Mouse (Mus musculus): ENCODE measurements around the gene Cyp51. TPM values are rescaled to one million over a fixed set of nuclear protein-coding genes. Genes with fewer than 3 reads are reported as not detected.

Cyp51 gene
- total and polyA plus RNA-seq, 3 experiments, result 41.2 to 94.4 (median 43.4) TPM

GRCm38 (mm10) chr5:4101031-4101430 is 3.5 kb downstream of the Cyp51 start:
- ATAC-seq (ENCODE audit: extremely low read depth, insufficient number of reproducible peaks, low FRiP score, poor library complexity, severe bottlenecking), result no peak
- Histone ChIP-seq H3K9me3 (replicated peaks) (no peaks in the 10 kb centered on the region), H3K36me3 (replicated peaks) (peaks cover 38% of the 10 kb centered on the region), H3K4me1 (ENCODE audit: insufficient read depth, low read depth, low read length) (peaks cover 26% of the 10 kb centered on the region), H3K27me3 (ENCODE audit: insufficient read depth, low read length) (no peaks in the 10 kb centered on the region), H3K4me3 (ENCODE audit: low read depth, low read length) (no peak overlapping the region)
- DNase-seq (ENCODE audit: low spot score), result no peak
- no peak for TF ChIP-seq POLR2AphosphoS5 (IDR thresholded peaks at IDR 0.05; ENCODE audit: insufficient replicate concordance, low read depth, low read length)

GRCm38 (mm10) chr5:4094471-4094870 is 10.1 kb downstream of the Cyp51 start:
- TF ChIP-seq GATA2 (IDR thresholded peaks at IDR 0.05; ENCODE audit: borderline replicate concordance, low read depth, low read length) (no peak), CTCF (IDR thresholded peaks at IDR 0.05; ENCODE audit: low read depth, low read length) (no peak), POLR2AphosphoS5 (IDR thresholded peaks at IDR 0.05; ENCODE audit: insufficient replicate concordance, low read depth, low read length) (no peak), GATA1 (IDR thresholded peaks at IDR 0.05; ENCODE audit: borderline replicate concordance, low read length) (no peak), TAL1 (conservative IDR thresholded peaks at IDR 0.05; ENCODE audit: low read depth, low read length) (no peak)
- Histone ChIP-seq H3K27me3 (ENCODE audit: insufficient read depth, low read length) (no peaks in the 10 kb centered on the region), H3K36me3 (replicated peaks) (peaks cover 59% of the 10 kb centered on the region), H3K9me3 (replicated peaks) (no peaks in the 10 kb centered on the region), H3K4me1 (ENCODE audit: insufficient read depth, low read depth, low read length) (peaks cover 3% of the 10 kb centered on the region), H3K4me3 (ENCODE audit: low read depth, low read length) (no peak overlapping the region)
- DNase-seq (ENCODE audit: low spot score), result no peak
- ATAC-seq (ENCODE audit: extremely low read depth, insufficient number of reproducible peaks, low FRiP score, poor library complexity, severe bottlenecking), result no peak

- no peak overlapping the region for H3K4me3 ChIP-seq (ENCODE audit: low read depth, low read length)
- H3K36me3 ChIP-seq (replicated peaks), result peaks cover 85% of the 10 kb centered on the region
- no peaks in the 10 kb centered on the region for H3K9me3 ChIP-seq (replicated peaks)
- no peak for DNase-seq (ENCODE audit: low spot score)
- H3K4me1 ChIP-seq (ENCODE audit: insufficient read depth, low read depth, low read length), result no peaks in the 10 kb centered on the region
- H3K27me3 ChIP-seq (ENCODE audit: insufficient read depth, low read length), result no peaks in the 10 kb centered on the region
- no peak for ATAC-seq (ENCODE audit: extremely low read depth, insufficient number of reproducible peaks, low FRiP score, poor library complexity, severe bottlenecking)
- TF ChIP-seq TAL1 (conservative IDR thresholded peaks at IDR 0.05; ENCODE audit: low read depth, low read length) (no peak), CTCF (IDR thresholded peaks at IDR 0.05; ENCODE audit: low read depth, low read length) (no peak), GATA1 (IDR thresholded peaks at IDR 0.05; ENCODE audit: borderline replicate concordance, low read length) (no peak), POLR2AphosphoS5 (IDR thresholded peaks at IDR 0.05; ENCODE audit: insufficient replicate concordance, low read depth, low read length) (no peak), GATA2 (IDR thresholded peaks at IDR 0.05; ENCODE audit: borderline replicate concordance, low read depth, low read length) (no peak)
Observed at GRCm38 (mm10) chr5:4088190-4088589, 16.4 kb downstream of the Cyp51 start.

- peaks cover 87% of the 10 kb centered on the region for H3K36me3 ChIP-seq (replicated peaks)
- ATAC-seq (ENCODE audit: extremely low read depth, insufficient number of reproducible peaks, low FRiP score, poor library complexity, severe bottlenecking), result no peak
Observed at GRCm38 (mm10) chr5:4086309-4086708, 18.2 kb downstream of the Cyp51 start.

GRCm38 (mm10) chr5:4084948-4085347 is 19.6 kb downstream of the Cyp51 start:
- no peak for TF ChIP-seq TAL1 (conservative IDR thresholded peaks at IDR 0.05; ENCODE audit: low read depth, low read length)
- TF ChIP-seq GATA2 (IDR thresholded peaks at IDR 0.05; ENCODE audit: borderline replicate concordance, low read depth, low read length), result no peak
- TF ChIP-seq POLR2AphosphoS5 (IDR thresholded peaks at IDR 0.05; ENCODE audit: insufficient replicate concordance, low read depth, low read length), result no peak
- no peak for TF ChIP-seq GATA1 (IDR thresholded peaks at IDR 0.05; ENCODE audit: borderline replicate concordance, low read length)
- no peak for TF ChIP-seq CTCF (IDR thresholded peaks at IDR 0.05; ENCODE audit: low read depth, low read length)
- Histone ChIP-seq H3K27me3 (ENCODE audit: insufficient read depth, low read length) (no peaks in the 10 kb centered on the region), H3K4me1 (ENCODE audit: insufficient read depth, low read depth, low read length) (no peaks in the 10 kb centered on the region), H3K4me3 (ENCODE audit: low read depth, low read length) (no peak overlapping the region), H3K36me3 (replicated peaks) (peaks cover 85% of the 10 kb centered on the region), H3K9me3 (replicated peaks) (no peaks in the 10 kb centered on the region)
- no peak for ATAC-seq (ENCODE audit: extremely low read depth, insufficient number of reproducible peaks, low FRiP score, poor library complexity, severe bottlenecking)
- DNase-seq (ENCODE audit: low spot score), result no peak

More at GRCm38 (mm10) chr5:4086309-4086708, 18.2 kb downstream of the Cyp51 start:
- DNase-seq (ENCODE audit: low spot score), result no peak
- Histone ChIP-seq H3K9me3 (replicated peaks) (no peaks in the 10 kb centered on the region), H3K27me3 (ENCODE audit: insufficient read depth, low read length) (no peaks in the 10 kb centered on the region), H3K4me3 (ENCODE audit: low read depth, low read length) (no peak overlapping the region), H3K4me1 (ENCODE audit: insufficient read depth, low read depth, low read length) (no peaks in the 10 kb centered on the region)
- TF ChIP-seq GATA1 (IDR thresholded peaks at IDR 0.05; ENCODE audit: borderline replicate concordance, low read length) (no peak), CTCF (IDR thresholded peaks at IDR 0.05; ENCODE audit: low read depth, low read length) (no peak), GATA2 (IDR thresholded peaks at IDR 0.05; ENCODE audit: borderline replicate concordance, low read depth, low read length) (no peak), TAL1 (conservative IDR thresholded peaks at IDR 0.05; ENCODE audit: low read depth, low read length) (no peak)

- no peak for ATAC-seq (ENCODE audit: extremely low read depth, insufficient number of reproducible peaks, low FRiP score, poor library complexity, severe bottlenecking)
- no peak for DNase-seq (ENCODE audit: low spot score)
- H3K9me3 ChIP-seq (replicated peaks), result no peaks in the 10 kb centered on the region; the same call in 1 of the 2 replicates
- H3K4me1 ChIP-seq (ENCODE audit: insufficient read depth, low read depth, low read length), result no peaks in the 10 kb centered on the region
- no peak for TF ChIP-seq TAL1 (conservative IDR thresholded peaks at IDR 0.05; ENCODE audit: low read depth, low read length)
- no peak for TF ChIP-seq GATA1 (IDR thresholded peaks at IDR 0.05; ENCODE audit: borderline replicate concordance, low read length)
- no peak for TF ChIP-seq CTCF (IDR thresholded peaks at IDR 0.05; ENCODE audit: low read depth, low read length)
- no peak for TF ChIP-seq GATA2 (IDR thresholded peaks at IDR 0.05; ENCODE audit: borderline replicate concordance, low read depth, low read length)
- TF ChIP-seq POLR2AphosphoS5 (IDR thresholded peaks at IDR 0.05; ENCODE audit: insufficient replicate concordance, low read depth, low read length), result no peak
- peaks cover 78% of the 10 kb centered on the region for H3K36me3 ChIP-seq (replicated peaks)
- no peaks in the 10 kb centered on the region for H3K27me3 ChIP-seq (ENCODE audit: insufficient read depth, low read length)
- H3K4me3 ChIP-seq (ENCODE audit: low read depth, low read length), result no peak overlapping the region
Observed at GRCm38 (mm10) chr5:4081513-4081912, 23.0 kb downstream of the Cyp51 start.

GRCm38 (mm10) chr5:4080861-4081260 is 23.7 kb downstream of the Cyp51 start:
- no peak for DNase-seq (ENCODE audit: low spot score)
- H3K9me3 ChIP-seq (replicated peaks), result peaks cover 1% of the 10 kb centered on the region; the same call in 1 of the 2 replicates
- no peaks in the 10 kb centered on the region for H3K4me1 ChIP-seq (ENCODE audit: insufficient read depth, low read depth, low read length)
- H3K27me3 ChIP-seq (ENCODE audit: insufficient read depth, low read length), result no peaks in the 10 kb centered on the region
- H3K36me3 ChIP-seq (replicated peaks), result peaks cover 78% of the 10 kb centered on the region
- no peak for ATAC-seq (ENCODE audit: extremely low read depth, insufficient number of reproducible peaks, low FRiP score, poor library complexity, severe bottlenecking)
- TF ChIP-seq GATA2 (IDR thresholded peaks at IDR 0.05; ENCODE audit: borderline replicate concordance, low read depth, low read length), result no peak
- no peak for TF ChIP-seq TAL1 (conservative IDR thresholded peaks at IDR 0.05; ENCODE audit: low read depth, low read length)
- no peak for TF ChIP-seq CTCF (IDR thresholded peaks at IDR 0.05; ENCODE audit: low read depth, low read length)
- no peak for TF ChIP-seq POLR2AphosphoS5 (IDR thresholded peaks at IDR 0.05; ENCODE audit: insufficient replicate concordance, low read depth, low read length)
- no peak overlapping the region for H3K4me3 ChIP-seq (ENCODE audit: low read depth, low read length)

All from G1E (cell line).